Mouse (Mus musculus): ENCODE results near the gene Gjd3. TPM values are rescaled to one million over a fixed set of nuclear protein-coding genes. Genes with fewer than 3 reads are reported as not detected.

Gene Gjd3
- polyA plus RNA-seq, 1 experiment, result 0.34 TPM

DNA sequence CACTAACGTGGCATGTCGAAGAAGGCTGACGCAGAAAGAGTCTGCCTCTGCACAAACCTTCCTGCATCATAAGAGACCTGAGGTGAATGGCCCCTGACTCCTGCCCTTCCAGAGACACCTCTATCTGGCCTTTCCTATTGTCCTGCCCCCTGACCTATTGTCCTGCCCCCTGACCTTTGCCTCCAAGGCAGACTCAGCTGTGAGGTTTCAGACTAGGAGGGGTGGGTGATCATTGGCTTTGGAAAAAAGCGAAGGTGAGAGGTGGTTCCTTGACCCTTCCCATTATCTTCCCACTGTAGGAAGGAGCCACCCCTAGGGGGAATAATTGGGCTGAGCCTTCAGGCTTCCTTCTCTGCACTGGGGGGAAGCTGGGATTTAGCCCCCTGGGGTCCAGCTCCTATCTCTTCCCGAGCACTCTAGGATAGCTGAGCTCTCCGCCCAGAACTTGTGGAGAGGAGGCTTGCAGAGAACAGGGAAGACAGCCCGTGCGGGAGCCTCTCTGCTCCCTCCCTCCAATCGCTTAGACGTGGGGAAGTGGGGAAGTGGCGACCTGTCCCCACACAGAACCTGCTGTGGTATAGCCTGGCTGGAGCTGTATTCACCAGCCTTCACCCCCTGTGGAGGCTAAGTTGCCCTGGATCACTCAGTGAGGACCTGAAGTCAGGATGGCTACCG is 20.3 kb downstream of the Gjd3 start:
- Histone ChIP-seq H3K36me3 (ENCODE audit: control insufficient read depth, insufficient read depth, low read length) (no peaks in the 10 kb centered on the region), H3K27ac (ENCODE audit: insufficient read depth, low read depth, low read length) (peak overlapping the region; percentile 74), H3K4me1 (ENCODE audit: control insufficient read depth, insufficient read depth, low read length) (peaks cover 32% of the 10 kb centered on the region), H3K27me3 (replicated peaks; ENCODE audit: control insufficient read depth, insufficient read depth, low read length) (no peaks in the 10 kb centered on the region), H3K4me3 (ENCODE audit: insufficient read depth, low read depth, low read length) (peak overlapping the region; percentile 34)
- peak; percentile 34 for DNase-seq
- 44% methylated on average over 12 of the region's 12 CpGs for WGBS
- TF ChIP-seq POLR2A (IDR thresholded peaks at IDR 0.05; ENCODE audit: low read depth, low read length), result no peak

DNA sequence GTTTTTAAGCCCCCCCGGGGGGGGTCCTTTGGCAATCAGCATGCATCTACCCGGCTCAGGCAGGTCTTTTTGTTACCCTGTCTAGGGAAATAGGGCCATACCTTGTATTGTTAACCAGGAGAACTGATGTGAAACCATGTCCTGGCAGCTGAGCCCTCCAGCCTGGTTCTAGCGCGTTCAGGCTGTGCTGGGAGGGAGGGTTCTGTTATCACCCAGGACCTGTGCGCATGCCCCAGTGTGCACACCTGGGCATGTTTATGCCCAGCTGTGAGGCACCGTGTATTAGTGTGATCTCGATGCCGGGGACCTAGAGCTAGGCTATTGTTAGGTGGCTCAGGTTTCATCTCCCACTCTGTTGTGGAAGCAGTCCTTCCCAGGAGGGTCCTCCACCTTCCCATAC is 21.1 kb downstream of the Gjd3 start:
- H3K27ac ChIP-seq (ENCODE audit: insufficient read depth, low read depth, low read length), result no peak overlapping the region

DNA sequence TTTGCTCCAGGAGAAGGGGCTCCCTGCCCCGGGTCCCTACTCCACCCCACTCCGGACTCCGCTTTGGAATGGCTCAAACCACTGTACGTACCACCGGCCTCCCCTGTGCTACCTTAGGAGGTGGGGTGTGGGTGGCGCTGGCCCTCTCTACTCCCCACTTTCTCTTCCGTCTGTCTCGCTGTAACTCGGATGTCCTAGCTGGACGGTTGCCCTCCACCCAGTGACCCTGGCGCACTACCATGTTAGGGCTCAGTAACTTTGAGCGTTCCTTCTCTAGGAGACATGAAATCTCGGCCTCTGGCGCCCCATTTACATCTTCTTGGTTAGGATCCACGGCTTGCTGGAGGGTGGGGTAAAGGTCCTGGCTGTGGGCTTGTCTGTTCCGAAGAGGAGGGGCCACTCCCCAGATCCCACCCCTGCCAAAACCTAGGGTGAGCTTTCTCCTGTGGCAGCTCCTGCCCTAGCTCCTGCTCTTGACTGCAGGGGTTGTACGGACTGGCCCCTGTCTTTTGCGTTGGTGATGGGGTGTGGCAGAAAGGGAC is 21.7 kb downstream of the Gjd3 start:
- Histone ChIP-seq H3K27me3 (replicated peaks; ENCODE audit: control insufficient read depth, insufficient read depth, low read length) (no peaks in the 10 kb centered on the region), H3K4me3 (ENCODE audit: insufficient read depth, low read depth, low read length) (peak overlapping the region; percentile 87), H3K4me1 (ENCODE audit: control insufficient read depth, insufficient read depth, low read length) (peaks cover 32% of the 10 kb centered on the region), H3K36me3 (ENCODE audit: control insufficient read depth, insufficient read depth, low read length) (no peaks in the 10 kb centered on the region), H3K27ac (ENCODE audit: insufficient read depth, low read depth, low read length) (peak overlapping the region; percentile 75)
- peak; percentile 73 for DNase-seq
- no peak for TF ChIP-seq CTCF (conservative IDR thresholded peaks at IDR 0.05; ENCODE audit: insufficient read depth, insufficient read length, low read depth, low read length)
- TF ChIP-seq POLR2A (IDR thresholded peaks at IDR 0.05; ENCODE audit: low read depth, low read length), result no peak
- 20% methylated on average over 18 of the region's 18 CpGs for WGBS

More for the DNA sequence above, 21.1 kb downstream of the Gjd3 start:
- 25% methylated on average over 8 of the region's 8 CpGs for WGBS
- Histone ChIP-seq H3K27me3 (replicated peaks; ENCODE audit: control insufficient read depth, insufficient read depth, low read length) (no peaks in the 10 kb centered on the region), H3K4me3 (ENCODE audit: insufficient read depth, low read depth, low read length) (peak overlapping the region; percentile 87), H3K36me3 (ENCODE audit: control insufficient read depth, insufficient read depth, low read length) (no peaks in the 10 kb centered on the region), H3K4me1 (ENCODE audit: control insufficient read depth, insufficient read depth, low read length) (peaks cover 32% of the 10 kb centered on the region)
- no peak for TF ChIP-seq CTCF (conservative IDR thresholded peaks at IDR 0.05; ENCODE audit: insufficient read depth, insufficient read length, low read depth, low read length)
- DNase-seq, result peak; percentile 19

DNA sequence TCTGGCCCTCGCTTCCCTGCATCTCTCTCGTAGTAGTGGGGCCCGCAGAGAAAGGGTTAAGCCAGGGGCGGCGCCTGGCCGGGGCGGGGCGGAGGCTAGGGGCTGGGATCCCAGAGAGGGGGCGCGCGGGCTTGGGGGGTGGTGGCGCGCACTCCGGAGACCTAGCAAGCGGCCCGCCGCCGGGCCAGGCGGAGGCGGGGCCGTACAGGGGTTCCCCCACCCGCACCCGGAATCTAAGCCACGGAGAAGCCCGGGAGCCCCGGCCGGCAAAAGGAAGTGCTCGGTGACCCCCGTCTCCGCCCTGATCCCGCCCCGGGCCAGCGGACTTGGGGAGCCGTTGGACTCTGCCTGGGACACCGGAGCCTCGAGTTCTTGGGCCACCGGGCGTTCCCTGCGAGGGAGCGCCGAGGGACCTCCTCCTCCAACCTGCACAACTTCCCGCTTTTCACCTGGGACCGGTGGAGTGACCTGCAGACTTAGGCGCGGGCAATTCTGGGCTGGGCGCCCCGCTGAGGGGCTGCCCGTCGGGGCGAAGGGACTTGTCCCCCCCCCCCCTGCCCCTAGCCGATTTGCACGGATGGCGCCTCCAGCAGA is 22.4 kb downstream of the Gjd3 start:
- H3K27ac ChIP-seq (ENCODE audit: insufficient read depth, low read depth, low read length), result peak overlapping the region; percentile 83
- H3K36me3 ChIP-seq (ENCODE audit: control insufficient read depth, insufficient read depth, low read length), result no peaks in the 10 kb centered on the region
- H3K4me3 ChIP-seq (ENCODE audit: insufficient read depth, low read depth, low read length), result peak overlapping the region; percentile 87
- TF ChIP-seq POLR2A (IDR thresholded peaks at IDR 0.05; ENCODE audit: low read depth, low read length), result no peak
- TF ChIP-seq CTCF (conservative IDR thresholded peaks at IDR 0.05; ENCODE audit: insufficient read depth, insufficient read length, low read depth, low read length), result no peak
- DNase-seq, result peak; percentile 82
- peaks cover 32% of the 10 kb centered on the region for H3K4me1 ChIP-seq (ENCODE audit: control insufficient read depth, insufficient read depth, low read length)
- H3K27me3 ChIP-seq (replicated peaks; ENCODE audit: control insufficient read depth, insufficient read depth, low read length), result no peaks in the 10 kb centered on the region
- WGBS, result 4% methylated on average over 52 of the region's 53 CpGs

DNA sequence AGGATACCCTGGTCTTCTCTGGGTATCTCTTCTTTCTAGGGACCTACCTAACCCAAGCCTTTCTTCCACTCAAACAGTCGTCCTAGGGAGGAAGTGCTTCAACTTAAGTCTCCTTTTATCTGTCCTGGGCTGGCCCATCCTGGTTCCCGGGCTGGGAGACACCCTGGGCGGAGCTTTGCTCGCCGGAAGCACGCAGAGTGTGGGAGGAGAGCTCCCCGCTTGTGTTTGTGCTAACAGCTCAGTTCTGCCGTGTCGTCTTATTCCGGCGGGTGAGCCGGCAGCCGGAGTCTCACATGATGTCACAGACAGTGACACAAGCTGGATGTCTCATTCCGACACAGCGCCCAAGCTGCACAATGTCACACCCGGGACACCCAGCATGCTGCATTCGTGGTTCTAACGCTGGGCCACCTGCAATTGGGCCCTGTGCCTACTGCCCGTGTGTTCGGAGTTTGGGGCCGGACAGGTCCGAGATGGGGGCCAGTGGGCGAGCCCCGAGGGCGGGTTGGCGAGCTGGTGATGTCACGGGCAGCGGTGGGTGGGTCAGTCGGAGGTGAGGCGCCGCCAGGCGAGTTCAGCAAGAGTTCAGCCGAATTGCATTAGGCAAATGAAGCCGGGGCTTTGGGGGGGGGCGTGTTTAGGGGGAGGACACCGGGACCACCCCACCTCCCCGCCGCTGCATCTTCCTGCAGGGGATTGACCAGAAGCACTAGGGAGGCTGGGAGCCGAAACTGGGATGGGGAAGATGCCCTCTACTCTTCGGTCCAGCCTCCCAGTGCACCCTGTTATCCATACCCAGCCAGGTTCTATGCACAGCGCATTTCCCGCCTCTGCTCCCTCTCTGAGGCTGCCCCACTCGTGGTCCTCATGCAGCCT is 23.1 kb downstream of the Gjd3 start:
- no peaks in the 10 kb centered on the region for H3K27me3 ChIP-seq (replicated peaks; ENCODE audit: control insufficient read depth, insufficient read depth, low read length)
- TF ChIP-seq POLR2A (IDR thresholded peaks at IDR 0.05; ENCODE audit: low read depth, low read length), result peak; percentile 85
- no peak for TF ChIP-seq CTCF (conservative IDR thresholded peaks at IDR 0.05; ENCODE audit: insufficient read depth, insufficient read length, low read depth, low read length)
- peak; percentile 93 for DNase-seq
- H3K27ac ChIP-seq (ENCODE audit: insufficient read depth, low read depth, low read length), result peak overlapping the region; percentile 83
- WGBS, result 6% methylated on average over 43 of the region's 43 CpGs
- H3K4me3 ChIP-seq (ENCODE audit: insufficient read depth, low read depth, low read length), result peak overlapping the region; percentile 87
- peaks cover 33% of the 10 kb centered on the region for H3K4me1 ChIP-seq (ENCODE audit: control insufficient read depth, insufficient read depth, low read length)
- H3K36me3 ChIP-seq (ENCODE audit: control insufficient read depth, insufficient read depth, low read length), result no peaks in the 10 kb centered on the region

DNA sequence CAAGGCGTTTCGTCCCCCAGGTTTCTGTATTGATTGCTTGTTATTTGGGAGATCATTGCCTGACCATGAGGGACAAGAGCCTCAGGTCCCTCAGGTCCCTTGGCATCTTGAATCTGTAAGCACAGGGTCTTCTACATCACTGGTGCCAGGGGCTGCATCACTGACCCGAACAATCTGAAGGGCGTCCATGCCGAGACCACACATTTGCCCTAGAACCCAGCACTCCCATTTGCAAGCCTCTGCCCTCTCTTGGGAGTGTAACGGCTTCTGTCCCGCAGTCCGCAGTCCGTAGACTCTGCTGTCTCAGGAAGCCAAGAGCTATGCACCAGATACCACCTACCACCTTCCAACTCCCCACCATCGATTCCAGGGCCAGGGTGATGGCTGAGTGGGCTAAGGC is 26.5 kb downstream of the Gjd3 start:
- H3K4me1 ChIP-seq (ENCODE audit: control insufficient read depth, insufficient read depth, low read length), result peaks cover 37% of the 10 kb centered on the region

More for the DNA sequence above, 26.5 kb downstream of the Gjd3 start:
- TF ChIP-seq POLR2A (IDR thresholded peaks at IDR 0.05; ENCODE audit: low read depth, low read length) (no peak), CTCF (conservative IDR thresholded peaks at IDR 0.05; ENCODE audit: insufficient read depth, insufficient read length, low read depth, low read length) (no peak)
- no peaks in the 10 kb centered on the region for H3K27me3 ChIP-seq (replicated peaks; ENCODE audit: control insufficient read depth, insufficient read depth, low read length)
- DNase-seq, result no peak
- no peak overlapping the region for H3K27ac ChIP-seq (ENCODE audit: insufficient read depth, low read depth, low read length)
- H3K4me3 ChIP-seq (ENCODE audit: insufficient read depth, low read depth, low read length), result no peak overlapping the region
- WGBS, result 73% methylated on average over 10 of the region's 10 CpGs
- H3K36me3 ChIP-seq (ENCODE audit: control insufficient read depth, insufficient read depth, low read length), result no peaks in the 10 kb centered on the region
